Mouse (Mus musculus): ENCODE results near the gene Mpig6b.

Mpig6b gene

DNA sequence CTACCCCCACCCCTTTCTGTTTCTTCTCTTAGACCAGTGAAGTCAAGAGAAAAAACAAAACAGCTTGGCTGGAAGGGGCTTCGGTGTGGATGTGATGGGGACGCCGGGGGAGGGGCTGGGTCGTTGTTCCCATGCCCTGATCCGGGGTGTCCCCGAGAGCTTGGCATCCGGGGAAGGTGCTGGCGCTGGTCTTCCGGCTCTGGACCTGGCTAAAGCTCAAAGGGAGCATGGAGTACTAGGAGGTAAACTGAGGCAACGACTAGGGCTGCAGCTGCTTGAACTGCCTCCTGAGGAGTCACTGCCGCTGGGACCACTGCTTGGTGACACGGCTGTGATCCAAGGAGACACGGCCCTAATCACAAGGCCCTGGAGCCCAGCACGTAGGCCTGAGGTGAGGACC, 5.9 kb downstream of the Mpig6b start:
- DNase-seq (ENCODE audit: low read depth, low spot score), result no peak

DNA sequence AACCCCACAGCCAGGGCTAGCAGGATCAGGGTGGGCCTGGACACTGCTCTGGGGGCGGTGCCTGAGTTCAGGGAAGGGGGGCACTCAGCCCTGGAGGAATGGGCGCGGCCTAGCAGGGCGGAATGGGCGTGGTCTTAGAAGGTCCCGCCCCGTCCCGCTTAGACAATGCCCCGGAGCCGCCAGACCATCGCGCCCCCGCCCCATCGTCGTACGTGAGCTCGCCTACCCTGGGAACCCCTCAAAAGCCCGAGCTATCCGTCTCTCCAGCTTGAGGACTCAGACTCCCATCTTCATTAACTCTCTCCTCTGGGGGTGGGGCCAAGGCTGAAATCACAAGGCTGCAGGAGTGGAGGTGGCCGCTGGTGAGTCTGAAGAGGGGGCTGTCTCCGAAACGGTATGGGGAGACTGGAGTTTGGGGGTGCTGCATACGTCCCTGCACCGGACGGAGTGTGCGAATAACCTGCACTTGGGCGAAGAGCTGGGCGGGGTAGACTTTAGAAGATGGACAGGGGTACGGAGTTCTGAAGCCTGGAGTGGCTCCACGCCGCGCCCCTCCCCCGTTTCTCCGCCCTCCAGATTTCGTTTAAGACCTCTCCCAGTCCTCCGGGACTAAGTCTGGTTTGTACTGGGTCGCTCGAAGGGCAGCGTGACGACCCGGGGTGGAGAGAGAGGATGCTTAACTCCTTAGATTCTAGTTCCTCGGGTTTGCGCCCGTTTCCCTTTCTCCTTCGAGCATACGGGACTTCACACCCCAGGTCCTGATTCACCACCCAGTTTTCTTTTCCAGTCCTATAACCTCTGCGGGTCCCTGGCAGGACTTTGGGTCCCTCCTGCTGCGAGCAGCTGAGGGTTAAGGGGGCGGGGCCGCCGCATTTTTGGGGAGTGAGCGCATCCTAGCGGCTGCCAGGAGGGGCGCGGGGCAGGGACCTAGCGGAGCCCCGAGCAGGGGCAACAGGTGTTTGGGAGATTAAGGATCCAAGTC, 6.8 kb downstream of the Mpig6b start, which contains the start of gene Ddah2:
TSS of gene Ddah2 (plus strand) at position 125 of the 982 bp plus-strand sequence.
- DNase-seq (ENCODE audit: low read depth, low spot score), result peak; percentile 92

DNA sequence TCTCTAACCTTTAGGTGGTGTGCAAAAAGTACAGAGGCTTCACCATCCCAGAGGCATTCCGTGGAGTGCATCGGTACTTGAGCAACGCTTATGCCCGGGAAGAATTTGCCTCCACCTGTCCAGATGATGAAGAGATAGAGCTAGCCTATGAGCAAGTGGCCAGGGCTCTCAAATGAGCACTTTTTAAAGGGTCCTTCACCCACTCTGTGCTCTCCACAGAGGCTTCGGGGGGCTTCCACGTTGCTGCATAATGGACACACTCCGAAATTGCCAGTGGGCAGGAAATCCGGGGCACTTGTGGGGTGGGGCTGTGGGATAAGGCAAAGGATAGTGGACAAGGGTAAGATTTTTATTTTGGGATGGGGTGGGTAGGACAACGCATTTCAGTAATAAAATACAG, 7.7 kb downstream of the Mpig6b start:
- no peak for DNase-seq (ENCODE audit: low read depth, low spot score)

DNA sequence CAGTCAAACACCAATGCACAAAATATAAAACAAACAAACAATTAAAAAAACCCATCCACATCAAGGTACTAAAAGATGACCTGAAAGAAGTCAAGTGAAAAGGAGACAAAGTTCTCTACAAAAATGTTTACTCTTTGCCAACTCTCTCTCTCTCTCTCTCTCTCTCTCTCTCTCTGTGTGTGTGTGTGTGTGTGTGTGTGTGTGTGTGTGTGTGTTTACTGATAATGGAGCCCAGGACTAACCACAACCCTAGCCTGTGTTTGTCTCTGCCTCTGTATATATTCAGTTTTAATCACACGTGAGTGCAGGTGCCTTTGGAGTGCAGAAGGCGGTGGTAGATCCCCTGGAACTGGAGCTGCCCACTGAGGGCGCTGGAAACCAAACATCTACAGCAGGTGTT, 8.9 kb downstream of the Mpig6b start:
- DNase-seq (ENCODE audit: low read depth, low spot score), result no peak

DNA sequence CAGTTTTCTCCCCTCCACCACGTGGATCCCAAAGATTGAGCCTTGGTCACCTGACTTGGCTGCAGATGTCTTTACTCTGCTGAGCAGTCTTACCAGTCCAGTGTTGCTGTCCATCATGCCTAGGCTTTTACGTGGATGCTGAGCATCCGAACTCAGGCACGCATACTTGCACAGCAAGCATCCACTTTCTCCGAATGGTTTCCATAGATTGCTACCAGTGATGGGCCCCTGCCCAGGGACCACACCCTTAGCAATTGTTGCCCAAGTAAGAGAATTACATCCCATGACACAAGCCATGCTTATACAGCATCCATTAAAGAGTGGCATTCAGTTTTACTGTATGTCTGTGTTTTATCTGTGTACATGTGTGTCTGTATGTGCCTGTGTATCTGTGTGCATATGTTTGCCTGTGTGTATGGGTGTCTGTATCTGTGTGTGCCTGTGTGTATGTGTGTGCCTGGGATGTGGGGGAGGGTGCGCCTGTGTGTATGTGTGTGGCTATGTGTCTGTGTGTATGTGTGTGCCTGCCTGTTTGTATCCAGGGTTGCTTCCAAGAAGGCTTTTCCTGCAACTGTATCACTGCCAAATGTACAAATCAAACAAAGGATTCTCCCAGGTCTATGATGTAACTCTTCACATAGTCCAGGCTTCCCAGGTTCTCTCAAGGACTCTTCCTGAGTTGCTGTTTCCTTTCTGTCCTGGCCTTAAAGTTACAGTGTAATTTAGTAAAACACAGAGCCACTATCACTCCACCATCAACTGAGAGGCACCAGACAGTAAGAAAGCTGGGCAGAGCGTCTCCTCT, 10.1 kb downstream of the Mpig6b start:
- no peak for DNase-seq (ENCODE audit: low read depth, low spot score)

DNA sequence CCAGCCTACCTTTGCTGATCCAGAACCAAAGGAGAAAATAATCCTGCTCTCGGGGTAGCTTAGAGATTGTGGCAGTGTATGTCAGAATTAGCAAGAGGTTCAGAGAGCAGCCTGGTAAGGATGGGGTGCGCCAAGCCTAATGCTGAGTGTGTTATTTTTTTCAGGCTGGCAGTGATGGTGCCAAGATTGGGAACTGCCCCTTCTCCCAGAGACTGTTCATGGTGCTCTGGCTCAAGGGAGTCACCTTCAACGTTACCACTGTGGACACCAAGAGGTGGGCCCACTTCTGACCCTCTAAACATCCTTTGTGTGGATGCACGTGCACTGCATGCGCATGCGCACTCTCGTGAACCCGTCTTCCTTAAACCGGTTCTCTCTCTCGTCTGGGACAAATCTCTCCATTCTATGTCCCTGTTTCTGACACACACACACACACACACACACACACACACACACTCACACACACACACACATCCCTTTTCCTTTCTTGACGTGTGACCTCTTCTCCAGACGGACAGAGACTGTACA, 13.6 kb downstream of the Mpig6b start:
- DNase-seq (ENCODE audit: low read depth, low spot score), result peak; percentile 45

DNA sequence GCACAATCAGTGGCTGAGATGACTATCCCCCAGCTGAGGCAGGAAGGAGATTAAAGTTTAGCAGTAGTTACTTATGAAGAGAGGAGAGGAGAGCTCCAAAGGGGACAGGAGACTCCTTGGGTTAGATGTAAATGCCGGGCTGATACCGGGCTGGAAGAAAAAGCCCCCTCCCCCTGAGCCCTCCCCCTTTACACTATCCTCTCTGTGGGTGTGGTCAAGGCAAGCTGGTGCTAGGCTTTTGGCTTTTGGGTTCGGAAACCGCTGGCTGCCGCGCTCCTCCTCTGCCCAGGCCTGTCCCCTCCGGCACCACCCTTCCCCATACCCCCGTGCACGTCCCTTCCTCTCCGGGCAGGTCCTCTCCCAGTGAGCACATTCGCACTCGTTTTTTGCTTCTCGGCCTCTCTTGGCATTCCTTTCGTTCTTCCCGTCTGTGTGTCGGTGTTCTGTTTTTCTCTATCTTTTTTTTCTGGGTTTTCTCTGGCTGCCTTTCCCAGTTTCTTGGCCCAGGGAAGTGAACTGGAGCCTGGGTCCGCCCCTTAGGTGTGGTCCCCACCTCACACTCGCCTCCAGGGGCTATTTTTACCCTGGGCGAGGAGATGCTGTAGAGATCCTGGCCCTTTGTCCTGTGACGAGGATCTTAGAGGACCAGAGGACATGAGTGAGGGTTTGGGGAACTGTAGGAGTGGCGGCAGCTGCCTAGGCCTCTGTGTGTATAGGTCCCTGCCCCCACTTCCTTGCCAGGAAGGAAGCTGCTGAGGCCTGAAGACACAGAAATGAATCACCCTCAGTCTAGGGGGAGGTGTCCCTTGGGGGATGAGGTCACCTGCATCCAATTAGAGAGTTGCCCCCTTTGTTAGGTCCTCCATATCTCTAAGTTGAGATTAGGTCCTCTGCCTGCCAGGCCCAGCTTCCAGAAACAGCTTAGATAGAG, 14.6 kb downstream of the Mpig6b start:
- DNase-seq (ENCODE audit: low read depth, low spot score), result peak; percentile 83

DNA sequence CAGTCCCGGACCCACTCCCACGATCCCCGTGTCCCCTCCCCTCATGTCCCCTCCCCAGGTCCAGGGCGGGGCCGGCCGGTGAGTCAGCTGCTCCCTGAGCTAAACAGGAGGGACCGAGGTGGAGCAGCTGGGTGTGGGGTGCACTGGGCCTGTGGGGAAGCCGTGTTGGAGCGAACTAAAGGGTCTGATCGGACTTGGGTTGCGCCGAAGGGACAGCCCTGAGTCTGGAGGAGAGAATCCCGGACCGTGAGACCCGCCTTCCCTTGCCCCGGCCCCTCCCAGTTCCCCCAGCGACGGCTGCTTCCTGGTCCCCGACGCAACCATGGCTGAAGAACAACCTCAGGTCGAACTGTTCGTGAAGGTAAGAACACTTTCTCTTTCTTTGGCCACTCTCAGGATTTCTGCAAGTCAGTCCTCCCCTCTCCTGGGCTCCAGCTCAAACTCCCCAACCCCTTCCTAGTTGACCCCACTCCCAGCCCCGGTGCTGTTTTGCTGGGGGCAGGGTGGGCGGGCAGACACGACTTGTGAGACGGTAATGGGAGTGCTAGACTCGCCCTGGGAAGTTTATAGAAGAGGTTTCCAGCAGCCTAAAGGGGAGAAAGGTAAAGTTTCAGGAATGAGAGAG, 15.7 kb downstream of the Mpig6b start:
- DNase-seq (ENCODE audit: low read depth, low spot score), result peak; percentile 82

DNA sequence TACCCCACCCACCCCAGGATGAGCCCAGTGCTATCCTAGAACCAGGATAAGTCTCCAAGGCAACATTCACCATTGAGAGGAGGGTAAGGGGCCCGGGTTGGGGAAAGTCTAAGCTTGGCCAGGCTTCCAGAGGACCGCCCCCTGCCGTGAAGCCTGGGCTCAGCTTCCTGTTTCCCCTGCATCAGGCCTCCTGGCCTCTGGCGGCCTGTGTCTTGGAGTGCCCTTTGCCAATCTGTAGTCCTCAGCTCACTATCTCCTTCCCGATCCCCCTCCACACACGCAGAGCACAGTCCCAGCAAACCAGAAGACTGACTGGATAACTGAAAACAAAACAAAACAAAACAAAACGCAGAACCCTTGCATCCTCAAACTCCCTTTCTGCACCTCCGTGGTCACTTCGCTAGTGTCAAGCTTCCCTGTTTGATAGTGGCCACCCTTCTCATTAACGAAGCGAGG, 16.4 kb downstream of the Mpig6b start, which contains the start of gene Clic1:
TSS of gene Clic1 (plus strand) at position 406 of the 456 bp plus-strand sequence.
- peak; percentile 51 for DNase-seq (ENCODE audit: low read depth, low spot score)

DNA sequence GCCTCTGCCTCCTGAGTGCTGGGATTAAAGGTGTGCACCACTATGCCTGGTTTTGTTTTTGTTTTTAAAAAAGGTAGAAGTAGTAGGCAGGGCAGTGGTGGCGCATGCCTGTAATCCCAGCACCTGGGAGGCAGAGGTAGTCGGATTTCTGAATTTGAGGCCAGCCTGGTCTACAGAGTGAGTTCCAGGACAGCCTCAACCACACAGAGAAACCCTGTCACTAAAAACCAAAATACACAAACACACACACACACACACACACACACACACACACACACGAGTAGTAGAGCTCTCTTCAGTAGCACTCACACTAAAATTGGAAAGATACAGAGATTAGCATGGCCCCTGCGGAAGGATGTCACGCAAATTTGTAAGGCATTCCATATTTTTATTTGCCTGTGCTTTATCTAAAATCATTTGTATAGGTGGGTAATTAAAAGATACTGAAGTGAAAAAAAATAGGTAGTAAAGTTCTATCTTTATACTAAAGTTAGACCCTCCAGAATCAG, 17.0 kb downstream of the Mpig6b start:
- no peak for DNase-seq (ENCODE audit: low read depth, low spot score)

DNA sequence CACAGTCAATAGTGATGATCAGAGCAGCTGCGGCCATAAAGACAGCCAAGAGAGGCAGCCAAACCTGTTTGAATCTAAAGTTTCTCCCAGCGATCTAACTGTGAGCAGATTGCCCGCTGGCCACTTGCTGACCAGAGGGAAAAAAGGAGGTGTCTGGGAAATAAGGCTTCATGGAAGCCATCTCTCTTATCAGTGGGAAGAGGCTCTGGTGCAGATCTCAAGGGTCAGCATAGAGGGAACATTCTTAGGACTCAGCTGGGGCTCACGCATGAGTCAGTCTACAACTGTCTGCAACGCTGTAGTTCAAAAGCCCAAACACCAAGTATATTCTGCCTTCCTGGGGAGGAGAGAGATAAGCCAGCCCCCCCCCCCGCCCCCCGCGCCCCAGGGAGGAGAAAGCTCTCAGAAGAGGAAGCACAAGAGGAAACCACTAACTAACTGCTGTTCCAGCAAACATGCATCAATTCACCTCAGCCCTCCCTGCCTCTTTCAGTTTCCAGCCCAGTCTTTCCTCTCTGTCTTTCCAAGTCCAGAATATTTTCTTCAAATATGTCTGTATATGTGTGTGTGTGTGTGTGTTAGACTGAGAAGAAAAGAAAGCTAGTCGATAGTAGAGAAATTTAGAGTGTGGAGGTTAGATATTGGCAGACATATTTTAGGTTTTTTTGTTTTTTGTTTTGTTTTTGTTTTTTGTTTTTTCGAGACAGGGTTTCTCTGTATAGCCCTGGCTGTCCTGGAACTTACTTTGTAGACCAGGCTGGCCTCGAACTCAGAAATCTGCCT, 17.6 kb downstream of the Mpig6b start:
- no peak for DNase-seq (ENCODE audit: low read depth, low spot score)

DNA sequence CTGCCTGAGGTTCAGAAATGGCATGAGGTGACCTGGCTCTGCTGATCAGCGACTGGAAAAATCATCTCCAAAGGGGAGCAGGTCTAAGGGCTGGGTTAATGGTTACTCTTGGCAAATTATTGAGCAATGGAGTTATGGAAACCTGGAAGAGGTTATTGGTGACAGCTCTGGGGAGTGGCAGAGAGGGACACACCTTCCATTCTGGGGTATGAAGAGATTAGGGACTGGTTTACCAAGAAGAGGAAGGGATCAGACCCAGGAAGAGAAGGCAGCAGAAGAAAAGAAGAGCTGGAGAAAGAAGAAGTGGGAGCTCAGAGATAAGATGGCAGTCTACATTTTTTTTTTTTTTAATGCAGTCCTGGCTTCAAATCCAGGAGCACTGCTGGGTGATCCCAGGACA, 18.3 kb downstream of the Mpig6b start:
- DNase-seq (ENCODE audit: low read depth, low spot score), result no peak

DNA sequence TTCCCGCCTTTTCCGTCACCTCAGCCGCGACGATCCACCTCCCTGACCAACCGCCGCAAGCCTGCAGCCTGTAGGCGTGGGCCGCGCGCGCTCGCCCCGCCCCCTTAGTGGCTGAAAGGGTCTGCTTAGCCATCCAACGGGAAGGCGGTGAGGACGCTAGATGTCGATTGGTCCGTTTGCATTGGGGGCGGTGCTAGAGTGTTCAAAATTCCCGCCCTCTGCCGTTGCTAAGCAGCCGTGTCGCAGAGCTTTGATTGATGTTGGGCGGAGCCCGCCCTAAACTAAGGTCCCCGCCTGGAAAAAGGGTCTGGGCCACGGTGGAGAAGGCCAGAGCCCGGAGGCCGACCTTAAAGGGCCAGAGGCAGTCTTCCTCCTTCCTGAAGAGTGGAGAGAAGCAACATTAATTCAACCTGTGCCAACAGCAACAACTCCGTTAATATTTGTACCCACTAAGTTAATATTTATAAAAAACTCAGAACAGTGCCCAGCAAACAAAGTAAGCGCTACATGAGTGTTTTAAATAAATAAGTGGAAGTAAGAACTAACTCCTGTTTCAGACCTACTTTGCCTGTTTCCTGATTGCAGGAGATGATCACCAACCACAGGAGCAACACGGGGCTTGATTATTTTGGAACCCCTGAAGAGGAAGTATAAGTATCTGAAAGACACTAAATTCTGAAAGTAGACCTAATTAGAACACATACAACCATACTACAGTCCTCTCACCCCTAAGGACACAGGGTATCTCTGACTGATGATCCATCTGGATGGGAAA, 19.1 kb downstream of the Mpig6b start, which contains the start of gene Msh5:
TSS of gene Msh5 (minus strand) at position 65 of the 775 bp plus-strand sequence.
- peak; percentile 100 for DNase-seq (ENCODE audit: low read depth, low spot score)

DNA sequence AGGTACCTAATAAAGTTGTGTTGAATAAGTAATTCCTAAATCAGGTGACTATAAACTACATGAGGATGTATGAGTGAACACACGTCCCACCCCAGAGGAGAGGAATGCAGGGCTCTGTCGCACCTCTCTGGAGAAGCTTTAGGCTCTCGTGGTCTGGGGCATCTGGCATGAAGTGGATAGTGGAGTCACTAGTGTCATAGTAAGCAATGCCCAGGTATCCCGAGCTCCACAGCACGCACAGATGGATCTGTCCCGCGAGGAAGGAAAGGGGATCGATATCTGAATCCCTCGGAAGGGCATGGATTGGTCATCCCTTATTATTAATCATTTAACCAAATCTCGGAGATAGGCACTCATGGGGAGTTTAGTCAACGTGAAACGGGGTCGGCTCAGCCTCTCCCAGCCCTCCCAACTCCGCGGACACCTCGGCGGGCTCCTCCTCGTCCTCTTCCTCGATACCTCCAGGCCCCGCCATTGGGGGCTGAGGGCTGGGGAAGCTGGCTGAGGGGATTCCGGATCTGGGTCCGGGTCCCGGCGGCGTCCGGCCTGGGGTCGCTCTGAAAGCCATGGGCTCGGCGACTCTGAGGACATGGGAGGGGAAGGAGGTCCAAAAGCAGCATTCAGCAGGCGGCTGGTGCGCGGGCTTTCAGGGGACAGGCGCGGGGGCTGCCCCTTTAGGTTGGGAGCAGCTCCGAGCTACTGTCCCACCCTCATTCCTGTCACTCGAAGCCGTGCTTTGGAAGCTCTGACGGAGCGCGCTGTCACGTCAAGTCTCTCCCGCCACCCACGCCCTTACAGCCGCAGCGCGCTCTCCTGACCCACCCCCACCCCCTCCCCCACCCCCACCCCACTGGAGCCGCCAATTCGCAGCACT, 19.9 kb downstream of the Mpig6b start:
- DNase-seq (ENCODE audit: low read depth, low spot score), result no peak

DNA sequence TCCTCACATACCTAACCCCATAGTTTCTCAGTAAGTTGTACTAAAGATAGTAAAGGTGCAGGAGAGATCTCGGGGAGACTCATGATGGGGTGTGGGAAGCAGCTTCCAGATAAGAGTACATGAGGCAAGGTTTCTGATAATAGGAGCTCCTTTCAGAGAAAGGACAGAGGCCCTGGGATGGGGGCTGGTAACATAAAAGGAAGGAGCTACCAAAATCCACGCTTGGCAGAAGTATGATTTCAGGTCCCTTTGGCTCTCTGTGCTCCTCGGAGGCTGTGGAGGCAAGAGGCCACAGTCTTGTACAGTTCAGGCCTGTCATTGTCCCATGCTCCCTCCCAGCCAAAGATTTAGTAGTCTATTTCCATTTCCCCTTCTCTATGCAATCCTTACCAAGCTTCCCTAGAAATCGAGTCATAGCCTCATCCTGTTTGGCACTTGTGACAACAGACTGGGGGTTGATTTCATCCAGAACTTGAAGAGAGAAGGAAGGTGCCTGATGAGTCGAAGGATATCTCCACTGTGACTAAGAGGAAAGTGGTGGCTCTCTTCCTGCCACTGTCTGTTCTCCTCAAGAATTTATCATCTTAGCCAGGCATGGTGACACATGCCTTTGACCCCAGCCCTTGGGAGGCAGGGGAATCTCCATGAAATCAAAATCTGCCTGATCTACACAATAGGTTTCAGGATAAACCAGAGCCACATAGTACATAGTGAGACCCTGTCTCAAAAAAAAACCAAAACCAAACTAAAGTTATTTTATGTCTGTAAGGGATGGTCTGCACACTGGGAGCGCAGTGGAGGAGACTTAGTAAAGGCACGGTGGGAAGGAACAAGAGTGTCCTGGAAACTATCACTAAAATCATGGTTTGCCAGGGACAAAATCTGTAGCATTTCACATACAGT, 20.8 kb downstream of the Mpig6b start:
- DNase-seq (ENCODE audit: low read depth, low spot score), result no peak

DNA sequence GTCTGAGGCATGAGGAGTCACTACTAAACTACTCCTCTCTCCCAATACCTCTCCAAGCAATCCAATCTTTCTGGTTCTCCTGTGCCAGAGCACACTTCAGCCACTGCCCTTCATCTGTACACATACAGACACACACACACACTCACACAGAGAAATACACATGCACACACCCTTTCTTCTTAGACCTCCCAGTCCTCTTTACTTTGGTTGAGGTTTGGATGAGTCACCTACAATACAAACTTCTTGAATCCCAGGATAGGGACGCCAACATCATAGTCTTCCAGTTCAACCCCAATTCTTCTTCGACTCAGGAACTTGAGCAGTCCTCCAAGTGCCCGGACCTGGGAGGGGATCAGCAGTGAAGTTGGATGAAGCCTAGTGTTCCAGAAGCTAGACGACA, 22.2 kb downstream of the Mpig6b start:
- no peak for DNase-seq (ENCODE audit: low read depth, low spot score)

Data from ZHBTc4 (cell line).